Mouse (Mus musculus): ENCODE data around the gene Decr2.
A peak's percentile ranks its signal among the peaks of the same experiment; 100 is the strongest.

- TF ChIP-seq CTCF (conservative IDR thresholded peaks at IDR 0.05 in 1 of 2, IDR thresholded peaks at IDR 0.05 in 1 of 2; ENCODE audit: low read depth in 2 of 2, low read length in 2 of 2): peak; percentile 53 to 93; a peak in 3 of 4 replicates
- no peak for TF ChIP-seq JUN (IDR thresholded peaks at IDR 0.05; ENCODE audit: insufficient read depth, low read depth, low read length)
- no peak for TF ChIP-seq UBTF (IDR thresholded peaks at IDR 0.05; ENCODE audit: low read depth, low read length)
- TF ChIP-seq MAX (IDR thresholded peaks at IDR 0.05; ENCODE audit: low read length): peak; percentile 96
Measured at GRCm38 (mm10) chr17:26119766-26120710, 29.9 kb upstream of the Decr2 start.

All from CH12.LX (cell line).